Mouse (Mus musculus): ENCODE results near the gene Nsg2. TPM values are rescaled to one million over a fixed set of nuclear protein-coding genes. Genes with fewer than 3 reads are reported as not detected.
"Not testable (repeated sequence)": the region's sequence is repeated elsewhere in the genome, so short reads cannot be mapped to it uniquely, and the experiment has no call there.

Nsg2 gene
- polyA plus RNA-seq, 1 experiment from 2014 or later: 0.88 TPM

DNA sequence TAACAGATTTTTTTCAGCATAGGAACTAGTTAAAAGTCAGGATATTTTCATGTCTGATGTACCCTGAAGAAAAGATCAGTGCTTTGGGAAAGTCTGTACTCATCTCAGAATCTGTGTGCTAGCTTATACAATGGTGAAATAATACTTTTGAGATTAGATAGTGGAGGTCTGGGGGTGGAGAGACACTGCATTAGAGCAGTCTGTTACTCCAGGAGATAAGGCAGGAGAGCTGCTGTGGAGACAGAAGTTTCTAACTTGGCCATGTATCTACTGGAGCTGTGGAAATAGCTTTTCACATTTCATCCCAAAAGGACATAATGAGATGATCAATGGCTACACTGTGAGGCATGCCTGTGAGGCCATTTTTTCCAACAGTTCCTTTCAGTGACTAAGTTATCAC lies 17.0 kb upstream of the Nsg2 start:
- Histone ChIP-seq H3K27ac (replicated peaks) (no peak overlapping the region), H3K4me1 (no peaks in the 10 kb centered on the region), H3K36me3 (no peaks in the 10 kb centered on the region), H3K9me3 (peaks cover 12% of the 10 kb centered on the region; the same call in 1 of the 2 replicates), H3K4me3 (no peak overlapping the region), H3K27me3 (replicated peaks) (no peaks in the 10 kb centered on the region), H3K9ac (no peak overlapping the region), H3K4me2 (no peak overlapping the region)
- ATAC-seq (ENCODE audit: extremely low read depth, insufficient number of reproducible peaks, low FRiP score, low TSS enrichment): no peak

GRCm38 (mm10) chr11:31984786-31985185 lies 15.5 kb upstream of the Nsg2 start:
- no peaks in the 10 kb centered on the region for H3K27me3 ChIP-seq (replicated peaks)
- no peak overlapping the region for H3K4me3 ChIP-seq
- WGBS: 60% methylated on average over 2 of the region's 2 CpGs
- no peaks in the 10 kb centered on the region for H3K4me1 ChIP-seq
- no peak for ATAC-seq (ENCODE audit: extremely low read depth, insufficient number of reproducible peaks, low FRiP score, low TSS enrichment)
- no peaks in the 10 kb centered on the region for H3K36me3 ChIP-seq
- H3K9ac ChIP-seq: no peak overlapping the region
- peaks cover 6% of the 10 kb centered on the region; the same call in 1 of the 2 replicates for H3K9me3 ChIP-seq
- H3K4me2 ChIP-seq: no peak overlapping the region
- H3K27ac ChIP-seq (replicated peaks): no peak overlapping the region

DNA sequence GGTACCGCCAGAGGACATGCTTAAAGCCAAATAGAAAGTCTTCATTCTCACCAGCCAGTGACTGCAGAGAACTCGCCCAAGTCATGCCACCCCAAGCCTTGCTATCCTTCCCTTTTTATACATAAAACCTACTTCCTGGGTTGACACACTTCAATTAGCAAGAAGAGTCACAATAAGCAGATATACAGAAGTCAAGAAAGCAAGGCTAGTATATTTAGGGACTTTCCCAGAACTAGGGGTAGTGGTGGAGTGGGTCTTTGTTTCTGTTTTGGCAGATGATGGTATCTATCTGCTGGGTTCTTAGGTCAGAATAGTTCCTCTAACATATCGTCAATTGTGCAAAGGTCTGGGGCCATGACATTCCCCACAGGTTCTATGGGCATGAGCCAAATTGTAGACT lies 7.7 kb upstream of the Nsg2 start:
- 75% methylated on average over 3 of the region's 3 CpGs for WGBS
- Histone ChIP-seq H3K36me3 (no peaks in the 10 kb centered on the region), H3K9me3 (no peaks in the 10 kb centered on the region)

GRCm38 (mm10) chr11:31999716-32000115 lies 547 bp upstream of the Nsg2 start:
- Histone ChIP-seq H3K4me1 (peaks cover 23% of the 10 kb centered on the region), H3K36me3 (no peaks in the 10 kb centered on the region), H3K27me3 (replicated peaks) (peaks cover 38% of the 10 kb centered on the region), H3K9me3 (no peaks in the 10 kb centered on the region), H3K4me2 (peak overlapping the region; percentile 68; the same call in 1 of the 2 replicates), H3K27ac (replicated peaks) (no peak overlapping the region), H3K9ac (no peak overlapping the region), H3K4me3 (no peak overlapping the region)
- 37% methylated on average over 2 of the region's 2 CpGs for WGBS
- ATAC-seq (ENCODE audit: extremely low read depth, insufficient number of reproducible peaks, low FRiP score, low TSS enrichment): no peak

More for the DNA sequence above, 7.7 kb upstream of the Nsg2 start:
- Histone ChIP-seq H3K4me2 (no peak overlapping the region), H3K4me3 (no peak overlapping the region), H3K9ac (no peak overlapping the region), H3K27ac (replicated peaks) (no peak overlapping the region), H3K27me3 (replicated peaks) (no peaks in the 10 kb centered on the region), H3K4me1 (no peaks in the 10 kb centered on the region)
- ATAC-seq (ENCODE audit: extremely low read depth, insufficient number of reproducible peaks, low FRiP score, low TSS enrichment): no peak

- 7% methylated on average over 11 of the region's 11 CpGs for WGBS
- peaks cover 23% of the 10 kb centered on the region for H3K4me1 ChIP-seq
- H3K4me2 ChIP-seq: no peak overlapping the region; the same call in 1 of the 2 replicates
- no peaks in the 10 kb centered on the region for H3K36me3 ChIP-seq
- H3K4me3 ChIP-seq: no peak overlapping the region
- H3K9me3 ChIP-seq: no peaks in the 10 kb centered on the region
- H3K27ac ChIP-seq (replicated peaks): no peak overlapping the region
- H3K9ac ChIP-seq: no peak overlapping the region
- H3K27me3 ChIP-seq (replicated peaks): peaks cover 38% of the 10 kb centered on the region
- no peak for ATAC-seq (ENCODE audit: extremely low read depth, insufficient number of reproducible peaks, low FRiP score, low TSS enrichment)
Observed at GRCm38 (mm10) chr11:32001181-32001910, 1.1 kb downstream of the Nsg2 start.

DNA sequence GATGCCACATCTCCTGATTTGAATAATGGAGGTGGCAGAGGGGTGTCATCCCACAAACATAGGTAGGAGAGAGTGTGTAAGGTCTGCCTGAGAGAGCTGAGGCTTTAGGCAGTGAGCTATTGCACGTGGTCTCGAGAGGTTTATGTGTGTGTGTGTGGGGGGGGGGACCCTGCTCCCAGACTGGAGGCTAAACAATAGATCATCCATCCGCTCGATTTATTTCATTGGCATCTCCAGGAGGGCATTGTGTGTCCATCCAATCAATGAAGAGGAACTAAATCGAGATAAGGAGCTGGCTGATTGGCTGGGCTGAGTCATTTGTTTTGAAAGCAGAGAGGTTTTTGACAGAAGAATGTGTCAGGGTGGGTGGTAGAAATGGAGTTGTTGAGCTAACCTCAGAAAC lies 2.4 kb downstream of the Nsg2 start:
- 8% methylated on average over 5 of the region's 5 CpGs for WGBS
- H3K27me3 ChIP-seq (replicated peaks): peaks cover 38% of the 10 kb centered on the region
- H3K4me1 ChIP-seq: peaks cover 23% of the 10 kb centered on the region
- ATAC-seq (ENCODE audit: extremely low read depth, insufficient number of reproducible peaks, low FRiP score, low TSS enrichment): no peak
- no peaks in the 10 kb centered on the region for H3K36me3 ChIP-seq
- peaks cover 9% of the 10 kb centered on the region; the same call in 1 of the 2 replicates for H3K9me3 ChIP-seq
- H3K4me2 ChIP-seq: no peak overlapping the region
- no peak overlapping the region for H3K27ac ChIP-seq (replicated peaks)
- H3K4me3 ChIP-seq: no peak overlapping the region
- H3K9ac ChIP-seq: no peak overlapping the region

GRCm38 (mm10) chr11:32008049-32008448 lies 7.8 kb downstream of the Nsg2 start:
- not testable (repeated sequence) for H3K27ac ChIP-seq (replicated peaks); H3K4me2 ChIP-seq; ATAC-seq (ENCODE audit: extremely low read depth, insufficient number of reproducible peaks, low FRiP score, low TSS enrichment); H3K9me3 ChIP-seq; H3K27me3 ChIP-seq (replicated peaks); H3K9ac ChIP-seq; H3K36me3 ChIP-seq; H3K4me3 ChIP-seq
- 67% methylated on average over 3 of the region's 3 CpGs for WGBS
- peaks cover 15% of the 10 kb centered on the region for H3K4me1 ChIP-seq

DNA sequence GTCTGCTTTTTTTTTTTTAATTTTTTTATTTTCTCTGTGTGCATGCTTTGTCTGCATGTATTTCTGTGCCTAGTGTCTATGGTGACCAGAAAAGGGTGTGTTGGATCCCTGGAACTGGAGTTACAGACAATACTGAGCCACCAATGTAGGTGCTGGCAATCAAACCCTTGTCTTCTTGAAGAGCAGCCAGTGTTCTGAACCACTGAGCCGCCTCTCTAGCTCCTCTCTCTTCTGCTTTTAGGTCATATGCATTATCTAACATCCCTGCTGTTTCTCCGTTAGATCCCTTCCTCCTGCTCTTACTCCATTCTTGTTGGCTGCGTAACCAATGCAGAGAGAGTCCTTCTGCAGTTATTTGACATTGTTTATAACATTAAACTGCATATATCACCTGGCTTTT lies 8.6 kb downstream of the Nsg2 start:
- Histone ChIP-seq H3K4me1 (peaks cover 15% of the 10 kb centered on the region), H3K9ac (no peak overlapping the region), H3K27me3 (replicated peaks) (peaks cover 1% of the 10 kb centered on the region; the same call in 1 of the 2 replicates), H3K4me3 (no peak overlapping the region), H3K9me3 (peaks cover 9% of the 10 kb centered on the region; the same call in 1 of the 2 replicates), H3K4me2 (no peak overlapping the region), H3K27ac (replicated peaks) (no peak overlapping the region), H3K36me3 (no peaks in the 10 kb centered on the region)
- no peak for ATAC-seq (ENCODE audit: extremely low read depth, insufficient number of reproducible peaks, low FRiP score, low TSS enrichment)
- WGBS: 68% methylated on average over 3 of the region's 3 CpGs

DNA sequence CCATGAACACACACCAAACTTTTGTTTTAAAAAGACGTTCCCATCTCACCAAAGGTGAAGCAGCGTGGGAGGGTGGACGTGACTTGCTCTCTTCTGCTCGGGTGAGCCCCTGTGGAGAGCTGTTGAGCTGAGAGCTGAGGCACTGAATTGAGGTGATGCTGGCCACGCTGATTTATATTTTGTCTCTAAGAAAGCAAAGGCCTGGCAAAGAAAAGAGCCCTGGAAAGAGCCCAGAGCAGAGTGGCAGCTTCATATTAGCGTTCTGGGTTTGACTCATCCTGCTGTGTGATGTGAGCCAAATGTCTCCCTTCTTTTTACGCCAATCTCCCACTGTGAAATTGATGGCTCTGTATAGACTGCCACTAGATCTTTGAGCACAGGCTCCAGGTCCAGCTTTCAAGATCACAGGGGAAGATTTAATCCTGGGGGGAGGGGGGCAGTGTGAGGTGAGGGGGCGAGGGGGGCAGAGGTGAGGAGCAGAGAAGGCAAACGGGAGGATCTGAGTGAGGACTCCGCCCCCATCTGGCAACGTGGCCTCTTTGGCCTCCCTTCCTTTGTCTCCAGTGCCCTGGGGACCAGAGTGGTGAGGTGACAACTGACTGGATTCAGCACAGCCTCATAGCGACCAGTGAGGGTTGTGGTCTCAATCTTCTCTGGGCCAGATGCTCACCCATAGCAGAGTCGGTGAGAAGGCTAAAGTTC lies 9.8 kb downstream of the Nsg2 start:
- WGBS: 27% methylated on average over 13 of the region's 13 CpGs
- H3K4me2 ChIP-seq: no peak overlapping the region
- no peak for ATAC-seq (ENCODE audit: extremely low read depth, insufficient number of reproducible peaks, low FRiP score, low TSS enrichment)
- peaks cover 9% of the 10 kb centered on the region; the same call in 1 of the 2 replicates for H3K9me3 ChIP-seq
- no peak overlapping the region for H3K27ac ChIP-seq (replicated peaks)
- H3K4me3 ChIP-seq: no peak overlapping the region
- H3K9ac ChIP-seq: no peak overlapping the region
- no peaks in the 10 kb centered on the region for H3K27me3 ChIP-seq (replicated peaks)
- no peaks in the 10 kb centered on the region for H3K36me3 ChIP-seq
- H3K4me1 ChIP-seq: peaks cover 15% of the 10 kb centered on the region

- no peak overlapping the region for H3K9ac ChIP-seq
- no peak overlapping the region for H3K27ac ChIP-seq (replicated peaks)
- ATAC-seq (ENCODE audit: extremely low read depth, insufficient number of reproducible peaks, low FRiP score, low TSS enrichment): no peak
- no peaks in the 10 kb centered on the region; the same call in 1 of the 2 replicates for H3K27me3 ChIP-seq (replicated peaks)
- 51% methylated on average over 5 of the region's 5 CpGs for WGBS
- no peak overlapping the region for H3K4me3 ChIP-seq
- no peak overlapping the region for H3K4me2 ChIP-seq
- no peaks in the 10 kb centered on the region for H3K36me3 ChIP-seq
- peaks cover 15% of the 10 kb centered on the region for H3K4me1 ChIP-seq
- H3K9me3 ChIP-seq: peaks cover 9% of the 10 kb centered on the region; the same call in 1 of the 2 replicates
Observed at GRCm38 (mm10) chr11:32010663-32010970, 10.4 kb downstream of the Nsg2 start.

GRCm38 (mm10) chr11:32011867-32012603 lies 11.8 kb downstream of the Nsg2 start:
- Histone ChIP-seq H3K27ac (replicated peaks) (no peak overlapping the region), H3K36me3 (no peaks in the 10 kb centered on the region), H3K9me3 (peaks cover 4% of the 10 kb centered on the region; the same call in 1 of the 2 replicates), H3K4me2 (no peak overlapping the region), H3K4me1 (peaks cover 15% of the 10 kb centered on the region), H3K9ac (no peak overlapping the region), H3K27me3 (replicated peaks) (no peaks in the 10 kb centered on the region; the same call in 1 of the 2 replicates), H3K4me3 (no peak overlapping the region)
- ATAC-seq (ENCODE audit: extremely low read depth, insufficient number of reproducible peaks, low FRiP score, low TSS enrichment): no peak
- WGBS: 53% methylated on average over 9 of the region's 9 CpGs
